Mouse (Mus musculus): Measurements from ENCODE around the gene Gan. TPM values are rescaled to one million over a fixed set of nuclear protein-coding genes. Genes with fewer than 3 reads are reported as not detected.

Gene Gan
- total and polyA plus RNA-seq, 3 experiments, result 1.5 to 2.9 (median 2.8) TPM

DNA sequence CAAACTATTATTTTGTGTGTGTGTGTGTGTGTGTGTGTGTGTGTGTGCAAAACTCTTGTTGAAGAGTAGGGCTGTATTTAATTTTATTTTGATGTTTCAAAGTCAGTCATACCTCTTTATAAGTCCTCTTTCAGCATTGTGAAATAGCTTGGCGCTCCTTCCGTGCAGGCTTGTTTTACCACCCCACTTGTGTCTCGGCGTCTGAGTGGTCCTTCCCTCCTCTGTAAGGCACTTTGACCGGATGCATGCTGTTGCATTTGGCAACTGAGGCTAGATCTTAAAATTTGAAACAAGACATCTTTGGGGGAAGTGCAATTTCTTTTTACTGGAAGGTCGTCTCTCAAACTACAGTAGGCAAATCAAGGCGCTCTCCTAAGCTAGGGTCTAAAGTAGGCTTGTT lies 48.7 kb downstream of the Gan start:
- in situ Hi-C loops (cut with MboI; ENCODE audit: low pct_ligation_motif_present, low pct_unique_long_range_greater_than_20kb, low sequenced_read_pairs), result no loop called here
- no peak overlapping the region for H3K9ac ChIP-seq (ENCODE audit: insufficient read depth, low read depth)
- no peaks in the 10 kb centered on the region for H3K27me3 ChIP-seq (replicated peaks)
- DNase-seq (ENCODE audit: extremely low read depth), result no peak
- TF ChIP-seq MAX (IDR thresholded peaks at IDR 0.05; ENCODE audit: low read length), result no peak
- no peak for TF ChIP-seq MYC (IDR thresholded peaks at IDR 0.05; ENCODE audit: low read depth, low read length)
- no peak for TF ChIP-seq ELF1 (IDR thresholded peaks at IDR 0.05; ENCODE audit: low read depth, low read length)
- TF ChIP-seq SIN3A (IDR thresholded peaks at IDR 0.05; ENCODE audit: low read length), result no peak
- TF ChIP-seq MXI1 (IDR thresholded peaks at IDR 0.05; ENCODE audit: low read depth, low read length), result no peak
- H3K4me3 ChIP-seq (replicated peaks in 1 of 3; ENCODE audit: low read depth in 2 of 3, low read length in 2 of 3, poor library complexity in 1 of 3), result no peak overlapping the region
- no peak overlapping the region for H3K4me2 ChIP-seq (ENCODE audit: insufficient read depth, low read depth, poor library complexity, severe bottlenecking)
- no peaks in the 10 kb centered on the region for H3K79me2 ChIP-seq (replicated peaks; ENCODE audit: control insufficient read depth, extremely low read depth, insufficient read depth, poor library complexity, severe bottlenecking)
- dilution Hi-C loops (cut with MboI; ENCODE audit: extremely low pct_ligation_motif_present, extremely low pct_unique_long_range_greater_than_20kb, low sequenced_read_pairs), result no loop called here
- H3K9me3 ChIP-seq (replicated peaks; ENCODE audit: low read length), result no peaks in the 10 kb centered on the region
- peaks cover 10 to 45% of the 10 kb centered on the region in 2 experiments for H3K36me3 ChIP-seq (replicated peaks in 1 of 2; ENCODE audit: control insufficient read depth in 1 of 2, insufficient read depth in 1 of 2, low read length in 1 of 2)
- peaks cover 2 to 32% of the 10 kb centered on the region in 2 experiments; a peak in 3 of 4 replicates for H3K4me1 ChIP-seq (ENCODE audit: control insufficient read depth in 1 of 2, insufficient read depth in 2 of 2)
- H3K27ac ChIP-seq (ENCODE audit: insufficient read depth, low read depth), result no peak overlapping the region

DNA sequence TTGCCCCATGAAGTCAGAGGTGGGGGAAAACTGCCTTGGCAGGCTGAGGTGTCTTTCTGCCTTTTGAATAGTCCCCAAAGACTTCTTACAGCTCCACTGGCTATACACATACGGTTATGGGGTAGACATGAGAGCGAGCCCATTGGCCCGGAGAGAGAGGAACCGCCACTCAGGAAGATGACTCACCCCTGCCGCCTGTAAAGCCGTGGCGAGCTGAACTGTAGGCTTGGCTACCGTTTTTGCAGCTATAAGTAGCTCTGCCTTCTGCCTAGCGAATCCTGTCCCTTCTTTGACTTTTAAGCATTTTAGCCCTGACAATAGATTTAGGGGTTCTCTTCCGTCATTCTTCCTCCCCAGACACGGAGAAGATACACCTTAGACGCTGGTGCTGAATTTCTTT lies 51.2 kb downstream of the Gan start:
- Histone ChIP-seq H3K27ac (ENCODE audit: insufficient read depth, low read depth) (peak overlapping the region; percentile 47), H3K9ac (ENCODE audit: insufficient read depth, low read depth) (peak overlapping the region; percentile 36; the same call in 1 of the 2 replicates), H3K9me3 (replicated peaks; ENCODE audit: low read length) (no peaks in the 10 kb centered on the region), H3K36me3 (replicated peaks in 1 of 2; ENCODE audit: control insufficient read depth in 1 of 2, insufficient read depth in 1 of 2, low read length in 1 of 2) (peaks cover 1 to 37% of the 10 kb centered on the region in 2 experiments), H3K4me3 (replicated peaks in 1 of 3; ENCODE audit: low read depth in 2 of 3, low read length in 2 of 3, poor library complexity in 1 of 3) (no peak overlapping the region), H3K4me1 (ENCODE audit: control insufficient read depth in 1 of 2, insufficient read depth in 2 of 2) (peaks cover 2 to 32% of the 10 kb centered on the region in 2 experiments; a peak in 3 of 4 replicates), H3K4me2 (ENCODE audit: insufficient read depth, low read depth, poor library complexity, severe bottlenecking) (peak overlapping the region; percentile 70), H3K27me3 (replicated peaks) (no peaks in the 10 kb centered on the region), H3K79me2 (replicated peaks; ENCODE audit: control insufficient read depth, extremely low read depth, insufficient read depth, poor library complexity, severe bottlenecking) (no peaks in the 10 kb centered on the region)
- DNase-seq (ENCODE audit: extremely low read depth), result peak; percentile 84
- TF ChIP-seq MXI1 (IDR thresholded peaks at IDR 0.05; ENCODE audit: low read depth, low read length) (0 out of 2 replicates have a peak, but pooled peaks have one; percentile 25), KAT2A (IDR thresholded peaks at IDR 0.05; ENCODE audit: insufficient replicate concordance, low read length) (no peak), MAX (IDR thresholded peaks at IDR 0.05; ENCODE audit: low read length) (0 out of 2 replicates have a peak, but pooled peaks have one; percentile 29), JUND (conservative IDR thresholded peaks at IDR 0.05; ENCODE audit: low read depth, low read length) (peak; percentile 71; the same call in 1 of the 2 replicates), SIN3A (IDR thresholded peaks at IDR 0.05; ENCODE audit: low read length) (peak; percentile 27; the same call in 1 of the 2 replicates), EP300 (IDR thresholded peaks at IDR 0.05; ENCODE audit: low read length) (peak; percentile 57; the same call in 1 of the 2 replicates), JUN (IDR thresholded peaks at IDR 0.05; ENCODE audit: insufficient read depth, low read depth, low read length) (peak; percentile 50), ELF1 (IDR thresholded peaks at IDR 0.05; ENCODE audit: low read depth, low read length) (peak; percentile 50; the same call in 1 of the 2 replicates), ETS1 (conservative IDR thresholded peaks at IDR 0.05; ENCODE audit: low read depth, low read length) (peak; percentile 42), TCF12 (IDR thresholded peaks at IDR 0.05; ENCODE audit: low read depth, low read length) (no peak), NELFE (IDR thresholded peaks at IDR 0.05; ENCODE audit: low read depth, low read length) (no peak; the same call in 1 of the 2 replicates), NRF1 (IDR thresholded peaks at IDR 0.05; ENCODE audit: low read depth, low read length) (no peak), BHLHE40 (IDR thresholded peaks at IDR 0.05; ENCODE audit: low read depth, low read length) (no peak), RCOR1 (conservative IDR thresholded peaks at IDR 0.05; ENCODE audit: low read depth, low read length) (peak; percentile 64; the same call in 1 of the 2 replicates), CHD2 (IDR thresholded peaks at IDR 0.05; ENCODE audit: low read length) (no peak), MAZ (IDR thresholded peaks at IDR 0.05; ENCODE audit: low read depth, low read length) (no peak), MYC (IDR thresholded peaks at IDR 0.05; ENCODE audit: low read depth, low read length) (0 out of 2 replicates have a peak, but pooled peaks have one; percentile 21), MEF2A (IDR thresholded peaks at IDR 0.05; ENCODE audit: borderline replicate concordance, low read depth, low read length) (no peak)
- in situ Hi-C loops (cut with MboI; ENCODE audit: low pct_ligation_motif_present, low pct_unique_long_range_greater_than_20kb, low sequenced_read_pairs), result no loop called here
- dilution Hi-C loops (cut with MboI; ENCODE audit: extremely low pct_ligation_motif_present, extremely low pct_unique_long_range_greater_than_20kb, low sequenced_read_pairs), result no loop called here

Measured in CH12.LX (cell line).